Mouse (Mus musculus): ENCODE measurements around the gene Zdhhc18. TPM values are rescaled to one million over a fixed set of nuclear protein-coding genes. Genes with fewer than 3 reads are reported as not detected.

The Zdhhc18 gene
- 6.7 and 10.5 TPM in 2 replicates for polyA plus RNA-seq (2015; fragmentation: Nextera tagmentation; extraction: Ambion mirVana)

DNA sequence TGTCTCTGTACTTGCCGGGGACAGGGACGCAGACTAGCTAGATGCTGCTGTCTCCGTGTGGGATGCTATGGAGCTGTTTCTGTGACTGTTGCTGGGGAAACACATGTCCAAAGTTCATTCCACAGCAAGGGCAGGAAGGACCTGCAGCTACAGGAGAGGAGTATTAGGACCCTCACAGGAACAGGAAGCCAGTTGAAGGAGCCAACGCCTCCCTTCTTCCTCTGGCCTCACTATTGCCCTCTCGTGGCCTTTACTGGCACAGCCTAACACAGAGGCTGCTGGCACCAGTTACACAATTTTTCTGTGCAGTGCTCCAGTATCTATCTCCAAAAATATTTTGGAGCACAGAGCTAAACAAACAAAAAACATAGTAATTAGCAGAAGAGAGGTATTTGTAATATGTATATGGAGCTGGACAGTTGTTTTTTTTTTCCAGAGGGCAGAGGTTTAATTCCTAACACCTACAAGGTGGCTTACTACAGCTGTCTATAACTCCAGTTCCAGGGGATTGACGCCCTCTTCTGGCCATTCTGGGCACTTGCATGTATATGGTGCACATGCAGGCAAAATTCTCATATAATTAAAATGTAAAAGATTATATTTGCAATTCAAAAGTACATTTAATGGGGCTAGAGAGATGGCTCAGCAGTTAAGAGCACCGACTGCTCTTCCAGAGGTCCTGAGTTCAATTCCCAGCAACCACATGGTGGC, at the start of gene Zdhhc18:
Gene Zdhhc18 (minus strand): TSS at position 166 of the 711 bp plus-strand sequence.
- DNase-seq (ENCODE audit: low spot score) = peak; percentile 89

DNA sequence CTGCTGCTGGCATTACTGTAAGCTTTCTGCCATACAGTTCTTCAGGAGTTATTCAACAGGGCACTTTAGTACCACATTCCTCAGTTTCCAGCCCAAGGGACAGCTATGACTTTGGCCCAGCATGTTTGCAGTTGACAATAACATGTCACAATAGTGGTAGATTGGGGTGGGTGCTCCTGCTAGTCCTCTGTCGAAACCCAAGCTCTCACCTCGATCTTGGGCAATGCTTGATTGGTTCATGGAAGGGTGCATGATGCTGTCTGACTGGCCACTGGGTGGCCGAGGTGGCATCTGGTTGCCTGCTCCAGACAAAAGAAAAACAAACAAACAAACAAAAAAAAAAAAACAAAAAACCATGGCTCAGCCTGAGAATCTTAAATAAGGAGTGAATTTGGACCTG, 45.4 kb upstream of the Zdhhc18 start:
- DNase-seq (ENCODE audit: low spot score) = no peak

DNA sequence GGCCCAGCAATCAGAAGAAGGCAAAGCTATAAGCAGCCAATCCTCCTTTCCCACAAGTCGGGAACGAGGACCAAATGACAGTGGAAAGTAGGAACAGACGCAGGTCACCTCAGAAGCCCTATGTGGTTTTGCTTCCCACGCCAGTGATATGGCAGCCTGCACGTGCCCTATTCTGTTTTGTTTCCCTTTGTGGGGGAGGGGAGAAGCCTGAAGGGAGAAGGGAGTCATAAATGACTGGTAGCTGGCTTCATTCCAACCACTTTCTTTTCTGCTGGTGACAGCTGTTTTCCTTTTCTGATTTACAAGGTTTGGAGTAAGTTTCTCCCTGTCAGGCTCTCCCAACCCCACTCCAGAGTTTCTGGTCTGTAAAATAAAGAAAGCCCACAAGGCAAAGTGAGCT, 40.3 kb upstream of the Zdhhc18 start:
- no peak for DNase-seq (ENCODE audit: low spot score)

DNA sequence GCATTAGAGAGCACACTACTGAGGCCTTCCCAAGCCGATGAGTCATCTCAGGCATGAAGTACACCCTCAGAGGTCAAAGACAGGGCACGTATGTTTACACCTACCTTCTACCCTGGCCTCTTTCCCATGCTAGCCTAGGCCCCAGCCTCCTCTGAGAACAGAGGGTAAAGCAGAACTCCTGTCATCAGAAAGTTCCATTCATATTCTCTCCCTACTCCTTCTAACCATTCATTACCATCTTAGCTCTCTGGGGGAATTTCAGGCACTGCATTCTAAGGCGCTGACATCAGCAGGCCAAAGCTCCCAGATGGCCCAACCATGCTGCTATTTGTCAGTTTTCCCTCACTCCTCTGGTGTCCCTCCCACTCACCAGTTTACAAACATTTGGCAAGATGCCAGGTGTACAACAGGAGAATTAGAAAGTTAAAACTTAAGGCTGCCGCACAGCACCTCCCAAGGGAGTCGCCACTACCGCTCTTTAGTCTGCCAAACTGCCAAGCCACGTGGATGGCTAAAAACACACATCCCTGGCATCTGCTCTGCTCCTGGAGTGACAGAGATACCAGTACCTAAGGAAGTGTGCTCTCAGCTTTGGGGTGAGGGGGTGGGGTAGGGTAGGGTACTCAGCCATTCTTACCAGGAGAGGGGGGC, 38.6 kb upstream of the Zdhhc18 start:
- no peak for DNase-seq (ENCODE audit: low spot score)

DNA sequence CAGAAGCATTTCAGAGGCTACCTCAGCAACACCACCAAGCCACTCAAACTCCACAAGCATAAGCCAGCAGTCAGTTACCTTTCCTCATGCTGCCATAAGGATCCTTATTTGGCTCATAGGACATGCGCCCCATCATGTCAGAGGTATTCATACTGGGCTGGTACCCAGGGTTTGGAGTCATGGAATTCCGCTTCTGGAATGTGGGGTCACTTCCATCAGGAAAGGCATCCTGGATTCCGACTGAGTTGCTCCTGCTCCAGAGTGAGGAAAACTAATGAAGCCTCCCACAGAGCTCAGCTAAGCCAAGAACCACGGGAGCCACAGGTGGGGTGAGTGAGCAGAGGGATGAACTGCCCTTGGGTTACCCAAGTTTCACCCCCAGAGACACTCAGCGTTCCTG, 37.2 kb upstream of the Zdhhc18 start:
- DNase-seq (ENCODE audit: low spot score) = no peak

DNA sequence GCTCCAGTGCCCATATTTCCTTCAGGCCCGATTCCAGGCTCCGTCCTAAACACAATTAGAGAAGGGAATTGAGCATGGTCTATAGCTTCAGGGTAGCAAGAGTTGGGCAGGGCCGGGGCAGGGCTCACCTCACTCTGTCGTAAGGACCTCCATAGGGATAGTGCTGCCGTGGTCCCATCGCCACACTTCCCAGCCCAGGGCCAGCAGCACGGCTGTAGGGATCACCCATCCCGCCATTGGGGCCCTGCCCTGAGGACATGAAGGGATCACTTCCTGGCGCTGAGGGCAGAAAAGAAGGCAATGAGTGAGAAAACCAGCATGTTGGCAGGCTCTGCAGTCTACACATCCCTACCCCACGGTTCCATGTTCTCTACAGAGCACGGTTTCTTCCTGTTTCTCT, 36.6 kb upstream of the Zdhhc18 start:
- no peak for DNase-seq (ENCODE audit: low spot score)

DNA sequence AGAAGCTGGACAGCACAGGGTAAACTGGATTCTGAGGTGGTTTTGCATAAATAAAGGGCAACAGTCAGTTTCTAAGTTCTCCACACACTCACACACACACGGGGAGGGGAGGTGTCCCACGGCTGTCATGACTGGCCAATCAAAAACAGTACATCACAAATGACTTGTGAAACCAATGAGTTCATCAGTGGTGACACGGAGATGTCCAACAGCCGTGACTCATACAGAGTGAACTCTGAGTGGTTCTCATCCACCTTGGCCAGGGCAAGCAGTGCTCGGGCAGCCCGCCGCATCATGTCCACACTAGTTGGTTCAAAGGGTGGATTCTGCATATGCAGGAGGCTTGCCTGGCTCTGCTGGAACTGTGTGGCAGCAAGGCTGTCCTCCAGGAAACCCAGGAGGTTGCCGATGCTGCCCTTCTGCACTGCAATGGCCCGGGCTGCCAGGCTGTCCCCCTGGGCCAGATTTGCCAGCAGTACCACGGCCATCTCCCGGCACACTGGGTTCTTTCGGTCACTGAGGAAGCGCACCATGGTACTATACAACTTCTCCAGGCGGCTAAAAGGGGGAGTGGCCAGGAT, 30.3 kb upstream of the Zdhhc18 start:
- DNase-seq (ENCODE audit: low spot score) = no peak

DNA sequence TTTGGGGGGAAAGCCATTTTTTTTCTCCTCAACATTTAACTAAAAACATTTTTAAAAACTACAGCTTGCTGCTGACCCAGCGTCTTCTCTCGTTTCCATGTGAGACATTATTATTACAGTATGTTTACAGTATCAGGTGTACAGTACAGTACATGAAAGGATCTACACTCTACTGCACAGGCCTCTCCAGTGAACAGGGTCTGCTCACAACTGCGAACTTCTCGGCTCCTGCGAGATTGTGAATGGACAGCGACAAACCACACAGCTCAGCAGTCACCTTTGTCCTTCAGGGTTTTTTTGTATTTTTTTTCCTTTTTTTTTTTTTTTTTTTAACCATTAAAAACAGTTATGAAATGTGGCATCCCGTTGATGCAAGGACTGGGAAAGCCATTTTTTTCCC, 29.7 kb upstream of the Zdhhc18 start:
- no peak for DNase-seq (ENCODE audit: low spot score)

DNA sequence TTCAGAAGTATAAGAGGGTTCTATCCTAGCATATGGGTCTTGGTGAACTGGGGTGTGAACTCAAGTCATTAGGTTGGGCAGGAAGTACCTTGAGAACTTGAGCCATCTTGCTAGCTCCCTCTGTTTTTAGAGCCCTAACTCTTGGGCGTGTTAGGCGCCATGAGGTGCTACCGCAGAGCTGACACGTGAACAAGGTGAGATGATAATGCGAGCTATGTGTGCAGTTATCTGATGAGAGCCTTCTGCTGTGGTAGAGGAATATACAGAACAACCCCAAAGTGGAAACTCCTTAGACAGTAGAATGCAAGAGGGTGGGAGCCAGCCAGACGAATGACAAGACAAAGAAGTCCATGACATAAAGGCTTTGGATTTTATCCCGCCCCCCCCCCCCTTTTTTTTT, 27.3 kb upstream of the Zdhhc18 start:
- DNase-seq (ENCODE audit: low spot score) = peak; percentile 23

DNA sequence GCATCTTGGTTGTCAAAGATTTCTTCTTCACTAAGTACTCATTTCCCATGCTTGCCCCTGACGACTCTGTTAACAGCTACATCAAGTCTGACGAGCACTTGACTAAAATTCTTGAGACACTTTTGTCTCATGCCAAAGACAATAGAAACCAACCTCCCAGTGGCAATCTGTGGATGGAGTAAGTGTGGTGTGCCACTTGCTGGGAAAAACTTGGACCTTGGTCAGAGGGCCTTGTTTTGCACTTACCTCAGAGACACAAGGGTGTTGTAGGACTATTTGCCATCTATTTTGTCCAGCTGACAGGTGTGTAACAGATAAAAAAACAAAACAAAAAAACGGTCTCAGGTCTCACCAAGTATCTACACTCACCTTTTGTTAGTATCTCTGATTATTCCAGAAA, 26.2 kb upstream of the Zdhhc18 start:
- DNase-seq (ENCODE audit: low spot score) = no peak

DNA sequence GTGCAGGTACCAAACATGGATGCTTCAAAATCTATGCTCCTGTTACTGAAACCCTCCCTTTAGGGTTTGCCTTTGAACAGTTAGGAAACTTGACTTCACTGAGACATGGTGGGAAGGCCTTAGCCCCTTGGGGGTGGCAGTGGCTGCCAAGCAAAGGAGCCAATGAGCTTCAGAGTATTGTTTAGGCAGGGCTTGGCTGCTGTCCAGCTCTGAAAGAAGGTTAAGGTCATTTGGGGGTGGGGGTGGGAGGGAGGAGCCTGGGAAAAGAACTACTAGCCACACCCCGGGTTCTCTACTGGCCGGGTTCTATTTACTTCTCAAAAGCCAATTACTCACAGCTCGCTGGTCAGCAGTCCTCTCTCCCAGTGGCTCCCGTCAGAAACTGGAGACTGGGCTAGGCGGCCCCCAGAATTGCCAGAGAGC, 25.7 kb upstream of the Zdhhc18 start:
- no peak for DNase-seq (ENCODE audit: low spot score)

DNA sequence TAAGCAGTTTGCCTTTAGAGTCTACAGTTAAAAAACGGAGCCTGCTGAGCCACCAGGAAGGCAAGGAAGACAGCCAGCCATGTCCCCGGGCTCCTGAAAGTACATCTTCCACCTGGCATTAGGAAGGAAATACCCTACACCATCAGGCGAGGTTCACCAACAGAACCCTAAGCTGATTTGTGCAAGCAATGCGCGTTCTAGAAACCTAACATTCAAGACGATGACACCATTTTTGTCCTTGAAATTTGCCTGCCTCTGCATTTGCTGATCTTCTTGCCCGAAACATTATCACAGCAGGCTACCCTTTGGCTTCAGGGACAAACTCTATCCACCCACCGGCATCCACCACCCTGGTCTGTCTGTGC, 24.4 kb upstream of the Zdhhc18 start:
- DNase-seq (ENCODE audit: low spot score) = no peak

DNA sequence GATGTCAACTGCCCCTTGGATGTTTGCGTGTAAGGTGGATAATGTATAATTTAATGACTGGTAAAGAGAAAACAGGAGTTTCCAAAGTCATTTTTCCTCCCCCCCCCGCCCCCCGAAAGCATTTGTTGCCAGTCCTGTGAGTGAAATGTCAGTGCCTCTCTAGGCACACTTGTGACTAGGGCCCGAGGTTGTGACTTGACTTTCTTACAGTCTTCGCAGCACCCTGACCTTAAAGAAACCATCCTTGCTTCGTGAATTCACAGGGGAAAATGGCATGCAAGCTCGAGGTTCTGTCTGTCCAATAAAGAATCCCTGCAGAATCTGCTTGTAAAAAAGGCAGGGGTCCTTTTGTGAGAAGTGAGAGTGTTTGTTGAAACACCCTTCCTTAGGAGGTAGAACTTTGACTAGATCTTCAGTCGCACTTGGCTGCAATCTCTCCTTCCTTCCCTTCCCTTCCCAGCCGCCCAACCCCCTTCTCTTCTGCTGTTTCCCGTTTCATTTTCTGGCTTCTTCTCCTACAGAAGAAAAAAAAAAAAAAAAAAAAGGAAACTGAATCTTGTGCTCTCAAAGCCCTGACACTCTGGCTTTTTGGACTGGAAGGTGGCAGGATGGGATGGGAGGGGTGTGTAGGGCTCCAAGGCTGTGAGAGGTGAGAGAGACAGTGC, 23.8 kb upstream of the Zdhhc18 start:
- peak; percentile 24 for DNase-seq (ENCODE audit: low spot score)

DNA sequence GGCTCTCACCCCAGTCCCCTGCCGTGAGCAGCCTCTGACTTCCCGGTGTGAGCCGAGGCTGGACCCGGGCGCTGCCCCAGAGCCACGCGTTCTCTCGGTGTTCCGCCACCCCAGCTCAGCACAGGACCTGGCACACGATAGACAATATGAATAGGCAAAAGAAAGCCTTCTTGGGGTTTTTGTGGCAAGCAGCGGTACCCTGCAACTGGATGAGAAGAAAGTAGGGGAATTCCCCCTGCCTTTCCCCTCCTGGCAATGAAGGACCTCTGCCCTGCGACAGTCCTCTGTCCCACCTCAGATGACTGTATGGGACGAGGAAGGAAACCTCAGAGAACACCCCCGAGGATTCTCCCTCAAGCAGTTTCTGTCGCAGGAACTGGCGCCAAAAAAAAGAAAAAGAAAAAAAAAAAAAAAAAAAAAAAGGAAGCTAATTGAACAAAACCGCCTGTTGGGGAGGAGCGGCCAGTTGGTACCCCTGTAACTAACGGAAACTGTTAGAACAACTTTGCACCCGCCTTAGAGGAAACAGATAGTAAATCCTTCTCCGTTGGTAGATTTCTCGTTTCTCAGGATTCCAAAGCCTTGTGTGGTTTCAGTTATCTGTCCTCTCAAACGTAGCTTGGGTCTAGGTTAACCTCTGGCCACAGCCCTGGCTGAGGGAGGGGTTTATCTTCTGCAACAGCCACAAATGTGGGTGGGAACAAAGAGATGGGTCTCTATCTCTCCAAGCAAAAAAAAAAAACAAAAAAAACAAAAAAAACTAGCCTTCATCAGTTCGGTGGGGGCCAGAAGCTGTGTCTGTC, 23.1 kb upstream of the Zdhhc18 start:
- DNase-seq (ENCODE audit: low spot score) = peak; percentile 67

DNA sequence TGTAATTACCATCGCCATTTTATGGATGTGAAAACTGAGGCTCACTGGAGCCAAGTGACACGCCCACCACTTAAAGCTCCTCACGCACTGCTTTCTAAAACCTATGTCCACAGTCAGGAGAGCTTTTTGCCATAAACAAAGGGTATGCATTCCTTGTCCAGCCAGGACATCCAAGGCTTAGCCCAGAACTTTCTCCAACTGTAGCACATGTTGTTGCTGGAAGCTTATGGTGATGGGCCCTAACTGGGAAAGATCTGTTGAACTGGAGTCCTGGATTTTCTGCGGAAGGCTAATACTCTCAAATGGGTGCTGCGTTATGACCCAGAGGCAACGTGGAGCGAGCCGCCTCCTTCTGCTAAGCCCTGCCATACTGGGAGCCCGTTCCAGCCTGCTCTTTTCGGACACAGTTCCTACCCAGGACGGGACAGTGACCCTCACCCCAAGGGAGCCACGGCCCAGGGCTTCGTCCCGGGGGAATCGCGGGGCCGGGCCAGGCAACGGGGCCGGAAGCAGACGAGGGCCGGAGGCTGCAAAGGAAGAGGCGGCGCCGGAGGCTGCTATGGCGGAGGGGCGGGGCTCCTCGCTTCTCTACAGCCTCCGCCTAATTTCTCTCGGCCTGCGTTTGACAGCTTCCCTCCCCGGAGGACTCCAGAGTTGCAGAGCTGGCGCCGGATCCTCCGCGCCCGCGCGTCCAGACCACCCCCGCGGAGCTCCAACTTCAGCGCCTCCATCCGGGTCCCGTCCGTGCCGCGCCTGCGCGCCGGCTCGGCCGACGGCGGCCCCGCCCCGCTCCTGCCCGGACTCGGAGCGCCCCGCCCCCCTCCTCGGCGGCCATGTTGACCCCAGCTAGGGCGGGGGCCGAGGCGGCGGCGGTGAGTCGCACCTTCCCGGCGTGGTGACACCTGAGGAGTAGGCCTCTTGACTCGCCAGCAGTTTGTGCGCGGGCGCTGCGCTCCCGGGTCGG, 22.2 kb upstream of the Zdhhc18 start, which contains the start of gene Pigv:
Gene Pigv (minus strand): TSS at position 767 of the 964 bp plus-strand sequence.
- DNase-seq (ENCODE audit: low spot score) = peak; percentile 92

DNA sequence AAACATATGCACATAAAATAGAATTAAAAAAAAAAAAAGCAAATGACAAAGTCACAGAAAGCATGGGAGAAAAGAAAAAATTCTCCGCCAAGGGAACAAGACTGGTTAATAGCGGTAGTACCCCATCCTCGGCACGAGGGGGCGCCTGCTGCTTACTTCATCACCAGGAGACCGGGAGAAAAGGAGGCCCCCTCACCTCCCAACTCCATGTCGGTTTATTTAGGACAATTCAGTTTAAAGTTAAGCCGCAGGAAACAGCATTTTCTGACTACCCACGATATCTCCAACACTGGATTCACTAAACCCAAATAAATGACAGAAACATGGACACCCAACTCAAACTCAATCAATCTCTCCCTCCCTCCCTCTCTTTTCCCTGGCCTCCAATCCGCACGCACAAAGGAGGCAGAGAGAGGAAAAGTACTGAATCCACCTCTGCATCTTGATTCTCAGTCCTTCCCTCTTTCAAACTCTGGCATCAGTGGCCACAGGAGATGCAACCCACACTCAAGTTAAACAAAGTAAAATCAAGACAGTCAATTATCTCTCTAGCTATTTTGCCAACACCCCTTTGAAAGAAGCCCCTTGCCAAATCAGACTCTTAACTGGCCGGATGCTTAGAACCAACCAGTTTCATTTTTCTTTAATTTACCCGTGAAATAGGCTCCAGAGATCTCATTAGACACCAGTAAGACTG, 21.4 kb upstream of the Zdhhc18 start:
- peak; percentile 81 for DNase-seq (ENCODE audit: low spot score)

DNA sequence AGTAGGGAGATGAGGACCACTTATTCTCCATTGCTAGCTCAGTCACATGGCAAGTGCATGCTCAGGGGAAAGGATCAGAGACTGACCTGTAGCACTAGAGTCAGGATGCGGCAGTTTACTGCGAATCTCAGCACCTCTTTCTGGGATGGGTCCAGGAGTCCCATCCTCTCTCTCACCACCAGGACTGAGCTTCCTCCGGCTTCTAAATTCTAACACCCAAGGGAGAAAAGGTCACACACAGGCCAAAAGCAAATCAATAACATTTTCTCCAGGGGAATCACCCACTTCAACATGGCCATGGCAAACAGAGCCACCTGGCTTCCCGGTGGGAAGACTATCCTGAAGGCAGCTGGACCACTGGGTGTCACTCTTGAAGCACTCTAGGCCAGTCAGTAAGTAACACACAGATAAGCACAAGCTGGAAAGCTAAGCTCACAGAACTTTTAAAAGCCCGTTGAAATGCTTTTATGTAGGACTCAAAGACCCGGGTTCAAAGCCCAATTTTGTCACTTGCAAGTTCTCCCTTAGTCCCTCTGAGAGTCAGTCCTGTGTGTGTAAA, 19.8 kb upstream of the Zdhhc18 start:
- DNase-seq (ENCODE audit: low spot score) = no peak

DNA sequence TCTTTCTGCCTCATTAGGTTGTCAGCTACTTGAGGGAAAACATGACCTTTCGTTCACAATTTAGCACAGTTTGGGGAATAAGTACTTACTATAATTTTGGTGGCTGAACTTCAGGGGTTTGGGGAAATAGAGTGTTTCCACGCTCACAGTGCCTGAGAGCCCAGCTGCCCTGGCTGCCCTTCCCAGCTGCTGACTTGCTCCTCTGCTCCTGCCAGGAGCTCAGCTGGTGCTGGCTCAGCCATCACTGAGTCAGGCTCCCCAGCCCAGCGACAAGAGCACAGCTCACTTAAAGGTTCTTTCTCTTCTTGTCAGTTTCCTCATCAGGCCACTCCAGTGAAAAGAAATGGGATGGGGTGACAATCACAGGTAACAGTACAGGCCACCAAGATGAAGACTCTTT, 18.6 kb upstream of the Zdhhc18 start:
- no peak for DNase-seq (ENCODE audit: low spot score)

DNA sequence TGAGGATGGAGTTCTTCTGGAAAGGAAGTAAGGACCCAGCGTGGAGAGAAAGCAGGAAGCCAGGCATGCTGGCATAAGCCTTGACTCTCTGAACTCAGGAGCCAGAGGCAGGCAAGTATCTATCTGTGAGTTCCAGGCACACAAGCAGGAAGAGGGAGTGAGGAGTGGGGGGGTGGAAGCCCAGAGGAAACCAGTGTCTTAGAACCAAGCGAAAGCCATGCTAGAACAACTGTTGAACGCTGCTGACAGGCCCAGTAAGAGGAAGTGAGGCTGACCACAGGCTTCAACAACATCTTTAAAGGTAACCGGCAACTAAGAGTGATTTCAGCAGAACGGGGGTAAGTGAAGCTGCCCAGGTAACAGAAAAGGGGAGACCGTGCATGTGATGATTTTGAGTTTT, 16.2 kb upstream of the Zdhhc18 start:
- peak; percentile 44 for DNase-seq (ENCODE audit: low spot score)
